ENCODE assay signal across 9 mouse cellular contexts in the genomic region with DNA sequence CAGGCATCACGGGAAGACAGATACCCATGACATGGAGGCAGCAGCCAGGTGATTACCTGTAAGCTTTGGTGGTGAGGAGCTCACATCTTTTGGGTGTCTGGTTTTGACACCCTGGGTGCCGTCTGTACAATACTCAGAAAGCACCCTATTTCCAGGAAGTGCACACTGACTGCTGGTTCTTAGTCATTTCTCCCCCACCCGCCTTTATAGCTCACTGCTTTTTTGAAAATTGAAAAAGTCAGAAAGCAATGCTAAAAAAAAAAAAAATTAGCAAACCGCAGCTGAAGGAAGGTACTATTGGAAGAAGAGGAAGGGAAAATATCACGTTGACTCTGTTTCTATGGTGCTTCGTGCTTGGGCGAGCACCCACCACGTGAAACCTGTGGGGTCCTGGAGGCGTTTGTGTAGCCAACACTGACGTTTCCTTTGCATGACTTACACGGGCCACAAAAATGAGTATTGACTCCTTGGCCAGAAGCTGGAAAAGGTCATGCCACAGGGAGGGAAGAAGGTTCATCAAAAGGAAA. TPM values are rescaled to one million over a fixed set of nuclear protein-coding genes. Genes with fewer than 3 reads are reported as not detected.
A peak's percentile ranks its signal among the peaks of the same experiment; 100 is the strongest.
DNase-seq lines count a peak whose midpoint lies in the region; ATAC-seq and TF ChIP-seq lines count a peak whose summit lies in the region.
"Had no signal": no experiment of that assay in that cellular context is flagged by ENCODE, and none has a peak within 500 bp of the region (broad histone marks: within the 10 kb centered on the region; RNA-seq: fewer than 3 reads in every experiment).

No protein-coding gene starts in this region.

- no peak for ATAC-seq in liver, postnatal 0 days
- ATAC-seq in midbrain, embryonic 15.5 days (replicated peaks): no peak

- no peak for TF ChIP-seq CTCF in liver, postnatal 0 days (IDR thresholded peaks at IDR 0.05; ENCODE audit: low read depth)

- H3K9ac ChIP-seq in liver, postnatal 0 days (replicated peaks): no peak overlapping the region
- no peak overlapping the region for H3K9ac ChIP-seq in midbrain, embryonic 15.5 days
- H3K9ac ChIP-seq: embryonic facial prominence, embryonic 12.5 days had no signal

- H3K4me2 ChIP-seq in liver, postnatal 0 days (ENCODE audit: low read depth, low read length): no peak overlapping the region
- H3K4me2 ChIP-seq in midbrain, embryonic 15.5 days: no peak overlapping the region
- H3K4me2 ChIP-seq: embryonic facial prominence, embryonic 12.5 days had no signal

- H3K9me3 ChIP-seq in liver, postnatal 0 days (ENCODE audit: low read length): no peaks in the 10 kb centered on the region
- H3K9me3 ChIP-seq in midbrain, embryonic 15.5 days: no peaks in the 10 kb centered on the region
- H3K9me3 ChIP-seq: embryonic facial prominence, embryonic 12.5 days had no signal

- 75% methylated on average over 11 of the region's 11 CpGs for WGBS in liver, postnatal 0 days (ENCODE audit: insufficient replicate concordance)
- 64% methylated on average over 11 of the region's 11 CpGs for WGBS in midbrain, embryonic 15.5 days

- peak; percentile 21 for DNase-seq in spleen, adult 18-20 months
- no peak for DNase-seq in spleen, postnatal 14 days (ENCODE audit: low spot score in 2 of 2)
- no peak for DNase-seq in liver, postnatal 0 days
- no peak for DNase-seq in layer of hippocampus, adult 8-10 months (ENCODE audit: low spot score in 2 of 2)
- no peak for DNase-seq in kidney, postnatal 14 days
- DNase-seq: lung, adult 2 months had no signal

- H3K4me3 ChIP-seq in brown adipose tissue, adult 24 weeks (ENCODE audit: insufficient read depth, low read depth, low read length): no peak overlapping the region
- H3K4me3 ChIP-seq in liver, postnatal 0 days (ENCODE audit: low read depth, low read length): no peak overlapping the region
- H3K4me3 ChIP-seq in midbrain, embryonic 15.5 days: no peak overlapping the region
- H3K4me3 ChIP-seq: embryonic facial prominence, embryonic 12.5 days had no signal

- peaks cover 3% of the 10 kb centered on the region; the same call in 1 of the 2 replicates for H3K4me1 ChIP-seq in brown adipose tissue, adult 24 weeks (ENCODE audit: control insufficient read depth, insufficient read depth, insufficient read length, low read length)
- H3K4me1 ChIP-seq in liver, postnatal 0 days (ENCODE audit: insufficient read depth): peaks cover 47% of the 10 kb centered on the region
- H3K4me1 ChIP-seq in midbrain, embryonic 15.5 days: no peaks in the 10 kb centered on the region
- H3K4me1 ChIP-seq: embryonic facial prominence, embryonic 12.5 days had no signal

- TF ChIP-seq EP300 in liver, postnatal 0 days (IDR thresholded peaks at IDR 0.05; ENCODE audit: low read depth): 0 out of 2 replicates have a peak, but pooled peaks have one; percentile 11

- no peaks in the 10 kb centered on the region for H3K36me3 ChIP-seq in liver, postnatal 0 days (replicated peaks; ENCODE audit: insufficient read depth, low read length)
- H3K36me3 ChIP-seq in midbrain, embryonic 15.5 days (replicated peaks): no peaks in the 10 kb centered on the region
- H3K36me3 ChIP-seq: embryonic facial prominence, embryonic 12.5 days had no signal

- H3K27me3 ChIP-seq in liver, postnatal 0 days (ENCODE audit: insufficient read depth, low read length): no peaks in the 10 kb centered on the region
- no peaks in the 10 kb centered on the region for H3K27me3 ChIP-seq in midbrain, embryonic 15.5 days (replicated peaks)
- H3K27me3 ChIP-seq: embryonic facial prominence, embryonic 12.5 days had no signal

- peak overlapping the region; percentile 37; the same call in 1 of the 2 replicates for H3K27ac ChIP-seq in brown adipose tissue, adult 24 weeks (replicated peaks; ENCODE audit: low read depth, low read length)
- H3K27ac ChIP-seq in liver, postnatal 0 days (ENCODE audit: low read depth): peak overlapping the region; percentile 31
- no peak overlapping the region for H3K27ac ChIP-seq in midbrain, embryonic 15.5 days
- H3K27ac ChIP-seq: embryonic facial prominence, embryonic 12.5 days had no signal

RNA-seq across cellular contexts. Expression of a gene that starts 6.7 kb away (rescaled TPM):
- 24.7 and 26.5 TPM in 2 replicates for polyA plus RNA-seq in brown adipose tissue, adult 24 weeks (2012; ENCODE audit: insufficient read depth, insufficient read length, missing spikeins)
- polyA plus RNA-seq in liver, postnatal 0 days (2015; fragmentation: Nextera tagmentation; extraction: Ambion mirVana): 12.2 and 14.2 TPM in 2 replicates
- 25.2 and 28.3 TPM in 2 replicates for polyA plus RNA-seq in midbrain, embryonic 15.5 days (2015; fragmentation: Nextera tagmentation; extraction: Ambion mirVana)
- 10 to 100 TPM; 61.6 to 70.6 (median 67.7) TPM for total RNA-seq in layer of hippocampus, adult 8-10 months (2022)

Comparison
In these comparisons a context has a peak if more than half of its experiments do, and no peak if none do; other contexts are left out.
1. DNase-seq: peak in spleen, adult 18-20 months (2 of 2); none in spleen, postnatal 14 days (0 of 2), liver, postnatal 0 days (single experiment), layer of hippocampus, adult 8-10 months (0 of 2) and kidney, postnatal 14 days (single experiment).